Mouse (Mus musculus): ENCODE data around the gene Rprd1b.

Gene Rprd1b

GRCm38 (mm10) chr2:158178139-158178538 lies 149.8 kb downstream of the Rprd1b start:
- DNase-seq, result no peak

GRCm38 (mm10) chr2:158178696-158179369 lies 150.5 kb downstream of the Rprd1b start:
- peak; percentile 41 to 50 for DNase-seq

GRCm38 (mm10) chr2:158179370-158180111 lies 151.2 kb downstream of the Rprd1b start:
- peak; percentile 60 to 65 for DNase-seq

- peak; percentile 73 to 89 for DNase-seq
Observed at GRCm38 (mm10) chr2:158180797-158181196, 152.5 kb downstream of the Rprd1b start.
